Mouse (Mus musculus): ENCODE results near the gene Rrp1.
"Not testable (repeated sequence)": the region's sequence is repeated elsewhere in the genome, so short reads cannot be mapped to it uniquely, and the experiment has no call there.

The Rrp1 gene

DNA sequence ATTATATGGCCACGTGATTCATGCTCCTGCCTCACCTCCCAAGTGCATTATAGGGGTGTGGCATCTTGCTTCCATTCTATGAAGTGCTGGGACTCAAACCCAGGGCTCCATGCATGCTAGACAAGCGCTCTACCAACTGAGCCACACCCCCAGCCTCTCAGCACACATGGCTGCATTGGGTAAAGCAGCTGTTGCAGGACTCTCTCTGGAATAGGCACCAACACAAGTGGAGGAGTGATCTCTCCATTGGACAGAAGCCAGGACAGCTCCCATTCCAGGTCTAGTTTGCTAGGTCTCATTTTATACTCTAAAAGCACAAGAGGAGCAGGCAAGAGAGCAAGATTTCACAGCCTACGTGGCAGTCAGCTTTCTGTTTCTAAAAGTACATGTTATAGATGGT is 29.3 kb downstream of the Rrp1 start:
- DNase-seq (ENCODE audit: low spot score), result no peak

DNA sequence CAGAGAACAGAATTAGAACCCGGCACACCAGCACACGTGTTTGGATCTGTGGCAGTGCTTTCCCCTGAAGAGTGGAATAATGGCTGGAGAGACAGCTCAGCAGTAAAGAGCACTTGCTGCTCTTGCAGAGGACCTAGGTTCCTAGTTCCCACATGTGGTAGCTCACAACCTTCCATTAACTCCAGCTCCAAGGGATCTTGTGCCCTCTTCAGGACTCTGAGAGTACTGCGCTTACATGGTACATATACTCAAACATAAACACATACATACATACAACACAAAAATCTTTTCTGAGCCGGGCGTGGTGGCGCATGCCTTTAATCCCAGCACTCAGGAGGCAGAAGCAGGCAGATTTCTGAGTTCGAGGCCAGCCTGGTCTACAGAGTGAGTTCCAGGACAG is 34.3 kb downstream of the Rrp1 start:
- no peak for DNase-seq (ENCODE audit: low spot score)

DNA sequence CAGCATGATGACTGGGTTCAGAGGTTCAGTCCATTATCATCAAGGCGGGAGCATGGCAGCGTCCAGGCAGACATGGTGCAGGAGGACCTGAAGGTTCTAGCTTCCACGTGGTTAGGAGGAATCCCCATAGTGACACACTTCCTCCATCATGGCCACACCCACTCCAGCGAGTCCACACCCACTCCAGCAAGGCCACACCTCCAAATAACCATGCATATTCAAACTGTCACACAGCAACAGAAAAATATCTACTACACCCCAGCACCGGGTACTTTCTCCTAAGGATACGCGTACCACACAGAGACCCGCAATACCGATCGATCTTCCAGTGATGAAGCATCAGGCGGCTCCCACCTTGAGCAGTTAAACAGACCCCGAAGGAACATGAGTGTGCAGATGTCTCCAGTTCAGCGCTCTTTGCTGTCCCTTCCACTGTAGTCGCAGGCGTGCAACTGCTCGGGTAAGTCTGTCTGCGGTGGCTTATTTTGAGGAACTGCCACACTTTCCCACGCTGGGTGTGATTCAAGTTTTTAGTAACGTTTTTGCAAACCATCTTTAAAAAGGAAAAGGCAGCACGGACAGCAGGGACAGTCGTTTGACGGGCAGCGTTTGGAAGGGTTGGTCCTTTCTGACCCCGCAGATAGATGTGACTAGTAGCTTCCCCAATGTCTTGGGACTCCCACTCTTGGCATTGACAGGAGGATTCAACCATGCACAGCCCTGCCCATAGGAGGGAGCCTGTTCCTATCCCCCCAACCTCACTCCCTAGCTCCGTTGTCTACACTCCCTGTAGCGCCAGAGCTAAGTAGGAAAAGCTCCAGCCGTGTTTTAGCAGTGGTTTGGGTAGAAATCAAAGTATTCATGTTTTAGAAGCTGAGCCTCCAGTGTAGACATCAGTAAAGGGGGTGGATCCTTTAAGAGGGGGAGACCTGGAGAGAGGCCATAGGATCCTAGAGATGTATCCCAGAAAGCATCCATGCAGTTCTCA is 39.9 kb downstream of the Rrp1 start:
- DNase-seq (ENCODE audit: low spot score), result no peak

DNA sequence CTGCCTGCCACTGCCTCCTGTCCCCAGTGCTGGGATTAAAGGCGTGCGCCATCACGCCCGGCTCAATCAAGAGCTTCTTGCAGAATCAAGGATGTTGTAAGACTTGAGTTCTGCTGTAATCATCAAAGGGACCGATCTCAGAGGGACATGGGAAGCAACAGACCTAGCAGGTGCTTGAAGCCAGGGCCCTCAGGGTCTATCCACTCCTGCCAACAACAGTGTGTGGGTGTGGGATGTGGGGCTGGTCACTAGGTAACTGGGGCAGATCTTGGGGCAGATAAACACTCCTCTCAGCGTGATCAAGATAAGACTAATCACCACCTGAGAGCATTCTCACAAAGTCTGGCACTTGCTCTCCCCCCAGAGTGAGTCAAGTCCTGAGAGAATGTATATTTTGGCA is 41.1 kb downstream of the Rrp1 start:
- DNase-seq (ENCODE audit: low spot score), result no peak

DNA sequence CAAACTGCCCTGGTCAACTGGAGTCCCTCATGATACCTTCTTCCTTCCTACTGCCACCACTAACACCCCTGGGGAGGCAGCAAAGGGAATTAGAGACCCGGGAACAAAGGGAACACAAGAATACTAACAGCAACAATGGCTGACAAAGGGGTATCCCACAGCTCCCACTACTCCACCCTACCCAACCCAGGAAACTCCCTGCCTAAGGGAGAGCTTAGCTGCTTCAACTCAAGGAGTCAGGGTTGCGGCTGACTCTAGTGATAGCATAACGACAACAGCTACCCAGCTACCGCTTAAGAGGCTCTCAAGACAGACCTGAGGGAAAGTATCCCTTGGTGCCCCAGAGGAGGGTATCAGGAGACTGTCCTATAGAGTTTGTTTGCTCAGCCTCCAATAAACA is 45.3 kb downstream of the Rrp1 start:
- no peak for DNase-seq (ENCODE audit: low spot score)

DNA sequence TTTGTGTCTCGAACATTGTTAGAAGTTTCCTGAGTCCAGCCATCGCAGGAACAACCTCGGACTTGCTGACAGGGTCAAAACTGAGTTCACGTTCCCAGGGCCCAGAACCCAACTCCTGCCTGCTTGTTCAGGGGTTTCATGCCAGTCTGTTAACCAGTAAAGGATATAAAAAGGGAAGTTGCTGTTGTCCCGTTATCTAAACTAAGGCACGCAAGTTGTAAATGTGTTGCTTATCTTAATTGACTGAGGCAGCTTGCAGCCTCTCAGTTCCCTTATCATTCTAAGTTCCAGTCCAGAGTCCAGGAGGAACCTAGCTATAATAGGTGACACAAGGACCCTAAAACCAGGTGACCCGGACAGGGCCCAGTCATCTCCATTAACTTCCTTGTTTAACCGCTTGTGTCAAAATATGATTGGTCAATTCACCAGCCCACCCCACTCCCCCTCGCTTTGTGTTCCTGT is 46.0 kb downstream of the Rrp1 start:
- no peak for DNase-seq (ENCODE audit: low spot score)

DNA sequence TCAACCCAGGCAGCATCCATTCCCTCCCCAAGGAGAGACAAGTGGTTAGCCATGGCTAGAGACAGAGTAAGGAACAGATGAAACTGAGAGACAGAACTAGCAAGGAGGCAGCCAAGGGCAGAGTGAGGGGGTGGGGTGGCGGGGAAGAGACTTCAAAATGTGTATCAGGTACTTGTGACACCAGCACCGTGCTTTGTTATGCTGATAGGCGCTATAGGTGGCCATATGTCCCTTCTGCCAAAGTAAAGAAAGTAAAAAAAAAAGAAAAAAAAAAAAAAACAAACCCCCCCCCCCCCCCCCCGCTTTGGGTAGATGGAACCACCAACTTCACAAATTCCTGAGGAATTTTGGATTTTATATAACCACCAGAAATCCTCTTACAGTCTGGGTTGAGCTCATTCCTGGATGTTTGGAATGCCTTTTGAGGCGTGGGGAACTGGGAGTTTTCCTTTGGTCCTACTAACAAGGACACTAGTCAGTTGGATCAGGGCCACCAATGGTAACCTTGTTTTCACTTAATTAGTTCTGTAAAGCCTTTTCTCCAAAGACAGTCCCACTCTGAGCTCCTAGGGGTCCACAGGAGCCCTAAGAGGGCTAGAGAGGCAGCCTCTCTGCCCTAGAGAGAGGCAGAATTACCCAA is 46.5 kb downstream of the Rrp1 start:
- DNase-seq (ENCODE audit: low spot score), result no peak

DNA sequence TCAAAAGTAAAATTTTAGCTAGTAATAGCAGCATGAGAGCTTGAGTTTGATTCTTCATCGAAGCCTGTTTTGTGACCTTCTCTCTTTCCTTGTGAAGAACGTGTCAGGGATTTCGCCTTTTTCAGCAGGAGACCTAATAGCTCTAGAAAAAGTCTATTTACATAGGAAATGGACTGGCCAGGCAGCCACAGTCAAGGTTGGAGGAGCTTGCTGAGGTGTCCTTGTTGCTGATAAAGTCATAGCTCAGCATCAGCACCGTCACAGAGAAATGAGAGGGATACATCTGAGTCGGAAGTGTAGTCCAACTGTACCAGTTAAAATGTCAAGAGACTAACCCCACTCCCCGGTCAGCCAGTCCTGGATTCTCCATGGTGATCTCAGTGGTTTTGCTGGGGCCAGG is 47.3 kb downstream of the Rrp1 start:
- no peak for DNase-seq (ENCODE audit: low spot score)

DNA sequence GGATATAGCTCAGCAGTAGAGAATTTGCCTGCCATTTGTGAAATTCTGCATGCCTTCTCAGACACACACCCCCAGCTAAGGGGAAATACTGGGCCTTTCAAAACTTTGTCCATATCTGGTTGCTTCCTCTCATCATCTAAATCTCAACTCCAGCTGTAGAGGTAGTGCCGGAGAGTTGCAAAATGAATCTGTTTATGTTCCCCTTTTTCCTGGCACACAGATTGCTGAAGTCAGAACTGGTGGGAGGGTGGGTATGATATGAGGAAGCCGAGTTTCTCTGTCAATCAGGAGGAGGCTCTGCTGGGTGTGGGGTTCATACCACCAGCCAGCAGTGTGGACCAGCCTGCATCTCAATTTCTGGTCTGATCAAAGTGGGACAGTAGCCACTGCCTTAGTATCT is 48.7 kb downstream of the Rrp1 start:
- DNase-seq (ENCODE audit: low spot score), result no peak

DNA sequence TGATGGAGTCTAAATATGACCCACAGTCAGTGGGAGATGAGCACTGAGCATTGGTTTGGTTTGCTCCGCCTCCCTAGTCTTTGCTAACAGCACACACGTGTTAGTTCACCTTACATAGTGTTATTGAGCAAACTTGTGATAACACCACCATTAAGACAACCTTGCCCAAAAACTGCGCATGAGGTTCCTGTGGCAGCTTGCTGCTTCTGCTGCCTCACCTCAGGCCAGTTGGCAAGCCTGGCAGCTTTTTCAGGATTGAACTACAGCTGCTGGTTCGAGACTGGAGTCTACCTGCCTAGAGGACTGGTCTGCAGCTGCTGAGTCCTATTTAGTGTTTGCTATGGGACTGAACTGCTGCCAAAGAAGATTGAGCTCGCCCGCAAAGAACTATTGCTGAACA is 49.5 kb downstream of the Rrp1 start:
- DNase-seq (ENCODE audit: low spot score), result no peak

DNA sequence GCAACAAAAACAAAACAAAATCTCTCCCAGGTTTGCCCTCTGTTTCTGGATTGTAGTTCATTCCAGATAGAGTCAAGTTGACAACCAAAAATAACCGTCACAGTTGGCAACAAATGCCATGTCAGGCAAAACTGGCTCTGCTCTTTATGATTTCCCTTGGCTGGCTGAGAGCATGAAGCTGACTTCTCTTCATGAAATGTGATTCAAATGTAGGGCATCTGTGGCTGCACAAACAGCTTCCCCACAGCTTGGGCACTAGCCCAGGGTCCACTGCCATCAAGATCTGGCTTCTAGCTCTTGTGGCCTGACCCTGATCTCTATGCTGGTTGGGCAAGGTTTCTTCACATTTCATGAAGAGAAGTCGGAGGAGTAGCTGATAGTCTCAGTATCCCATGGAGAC is 50.9 kb downstream of the Rrp1 start:
- DNase-seq (ENCODE audit: low spot score), result no peak

DNA sequence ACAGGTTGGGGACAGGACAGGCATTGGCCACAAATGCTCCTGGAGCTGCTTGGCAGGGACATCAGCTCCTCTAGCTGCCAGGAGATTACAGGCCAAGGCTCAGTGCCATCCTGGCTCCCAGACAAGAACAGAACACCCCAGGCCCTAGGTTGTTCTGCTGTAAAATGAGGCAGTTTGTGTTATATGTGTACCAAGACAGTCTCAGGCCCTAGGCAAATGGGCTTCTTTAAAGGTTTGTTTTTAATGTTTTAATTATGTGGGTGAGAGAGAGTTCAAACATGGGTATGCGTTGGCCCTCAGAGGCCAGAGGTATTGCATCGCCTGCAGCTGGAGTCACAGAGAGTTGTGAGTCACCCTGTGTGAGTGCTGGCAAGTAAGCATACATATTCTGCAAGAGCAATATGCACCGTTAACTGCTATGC is 52.5 kb downstream of the Rrp1 start:
- DNase-seq (ENCODE audit: low spot score), result no peak

DNA sequence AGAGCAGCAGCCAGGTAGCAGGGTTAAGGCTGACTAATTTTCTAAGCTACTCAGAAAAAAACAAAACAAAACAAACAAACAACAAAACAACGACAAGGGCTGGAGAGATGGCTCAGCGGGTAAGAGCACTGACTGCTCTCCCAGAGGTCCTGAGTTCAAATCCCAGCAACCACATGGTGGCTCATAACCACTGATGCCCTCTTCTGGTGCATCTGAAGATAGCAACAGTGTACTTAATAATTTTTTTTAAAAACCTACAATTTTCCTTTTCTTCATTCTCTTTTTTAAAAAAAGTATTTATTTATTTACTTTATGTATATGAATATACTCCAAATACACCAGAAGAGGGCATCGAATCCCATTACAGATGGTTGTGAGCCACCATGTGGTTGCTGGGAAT is 53.8 kb downstream of the Rrp1 start:
- DNase-seq (ENCODE audit: low spot score), result not testable (repeated sequence)

DNA sequence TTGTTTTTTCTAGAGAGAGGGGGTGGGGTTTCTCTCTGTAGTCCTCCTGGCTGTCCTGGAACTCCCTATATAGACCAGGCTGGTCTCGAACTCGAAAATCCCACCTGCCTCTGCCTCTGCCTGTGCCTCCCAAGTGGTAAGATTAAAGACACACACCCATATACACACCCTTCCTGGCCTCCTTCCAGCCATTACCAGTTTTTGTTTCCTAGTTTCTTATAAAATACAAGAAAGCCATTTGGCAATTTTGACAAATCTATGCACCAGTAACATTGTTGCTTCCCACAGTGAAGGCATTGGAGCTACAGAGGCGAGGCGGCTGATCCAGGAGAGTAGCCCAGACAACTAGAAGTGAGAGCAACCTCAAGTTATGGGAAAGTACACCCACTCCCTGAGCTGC is 54.6 kb downstream of the Rrp1 start:
- DNase-seq (ENCODE audit: low spot score), result no peak

DNA sequence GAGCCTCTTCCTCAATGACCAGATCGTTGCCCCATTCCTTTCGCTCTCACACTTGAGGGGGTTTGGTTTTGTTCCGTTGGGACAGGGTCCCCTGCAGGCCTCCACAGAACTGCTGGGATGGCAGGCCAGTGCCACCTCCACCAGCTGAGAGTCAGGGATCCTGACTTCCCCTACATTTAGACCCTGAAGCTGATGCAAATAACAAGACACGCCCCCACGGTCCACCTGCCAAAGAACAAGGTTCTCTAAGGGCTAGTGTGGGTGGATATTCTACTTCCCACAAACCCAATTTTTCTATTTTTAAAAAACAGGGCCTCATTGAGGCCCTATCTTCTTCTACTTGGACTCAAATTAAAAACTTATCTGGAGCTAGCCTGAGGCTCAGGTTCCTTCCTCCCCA is 55.1 kb downstream of the Rrp1 start:
- no peak for DNase-seq (ENCODE audit: low spot score)

DNA sequence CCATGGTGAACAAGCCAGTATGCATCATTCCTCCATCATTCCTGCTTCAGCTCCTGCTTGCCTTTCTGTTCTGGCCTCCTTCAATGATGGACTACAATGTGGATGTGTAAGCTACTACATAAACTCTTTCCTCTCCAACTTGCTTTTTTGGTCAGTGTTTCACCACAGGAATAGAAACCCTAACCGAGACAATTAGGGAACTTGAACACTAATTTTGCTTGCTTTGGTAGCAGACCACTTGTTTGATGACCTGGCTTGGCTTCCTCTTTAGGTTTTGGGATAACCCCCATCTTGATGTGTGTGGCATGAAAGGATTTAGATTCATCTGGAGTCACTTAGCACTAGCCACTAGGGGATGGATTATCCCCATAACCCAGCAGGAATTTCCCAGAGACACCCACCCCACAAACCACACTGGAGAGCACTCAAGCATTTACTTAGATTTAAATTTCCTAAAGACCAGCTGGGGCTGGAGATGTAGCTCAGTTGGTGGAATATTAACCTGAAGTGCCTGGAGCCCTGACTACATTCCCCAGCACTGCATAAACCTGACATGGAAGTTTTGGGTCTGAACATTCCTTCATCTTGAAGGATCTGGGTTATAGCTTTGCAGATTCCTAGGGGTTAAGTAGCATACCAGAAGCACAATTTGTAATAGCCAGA is 56.8 kb downstream of the Rrp1 start:
- DNase-seq (ENCODE audit: low spot score), result no peak

DNA sequence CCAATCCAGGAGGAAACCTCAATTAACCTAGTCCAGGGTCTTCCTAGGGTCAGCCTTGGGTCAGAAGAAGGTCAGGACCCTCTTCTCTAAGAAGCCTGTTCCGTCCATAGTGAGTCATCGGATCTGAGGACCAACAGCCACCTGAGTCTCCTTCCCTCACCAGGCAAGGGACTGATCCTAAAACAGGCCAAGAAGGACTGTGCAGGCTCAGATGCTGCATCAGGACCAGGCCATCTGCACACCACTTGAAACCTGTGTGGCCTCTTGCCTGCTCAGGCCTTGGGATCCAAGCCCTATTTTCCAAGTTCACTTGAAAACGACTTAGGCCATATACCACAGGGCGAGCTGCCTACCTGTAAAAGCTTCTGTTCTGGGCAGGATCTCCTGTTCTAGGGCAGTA is 59.6 kb downstream of the Rrp1 start:
- no peak for DNase-seq (ENCODE audit: low spot score)

DNA sequence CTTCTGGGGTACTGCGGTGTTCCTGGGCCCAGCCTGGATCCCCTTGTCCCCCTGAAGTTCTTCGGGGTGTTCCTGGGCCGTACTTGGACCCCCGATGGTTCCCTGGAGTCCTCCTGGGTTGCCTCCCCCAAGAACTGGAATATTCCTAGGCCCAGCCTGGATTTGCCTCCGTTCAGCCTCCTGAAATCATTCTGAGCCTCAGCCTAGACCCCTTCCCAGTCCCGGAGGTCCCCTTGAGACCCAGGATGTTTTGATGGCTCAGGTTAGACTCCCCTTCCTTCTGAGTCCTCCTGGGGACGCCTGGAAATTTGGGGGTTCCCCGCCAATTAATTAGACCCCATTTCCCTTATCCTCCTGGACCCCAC is 60.2 kb downstream of the Rrp1 start:
- no peak for DNase-seq (ENCODE audit: low spot score)

DNA sequence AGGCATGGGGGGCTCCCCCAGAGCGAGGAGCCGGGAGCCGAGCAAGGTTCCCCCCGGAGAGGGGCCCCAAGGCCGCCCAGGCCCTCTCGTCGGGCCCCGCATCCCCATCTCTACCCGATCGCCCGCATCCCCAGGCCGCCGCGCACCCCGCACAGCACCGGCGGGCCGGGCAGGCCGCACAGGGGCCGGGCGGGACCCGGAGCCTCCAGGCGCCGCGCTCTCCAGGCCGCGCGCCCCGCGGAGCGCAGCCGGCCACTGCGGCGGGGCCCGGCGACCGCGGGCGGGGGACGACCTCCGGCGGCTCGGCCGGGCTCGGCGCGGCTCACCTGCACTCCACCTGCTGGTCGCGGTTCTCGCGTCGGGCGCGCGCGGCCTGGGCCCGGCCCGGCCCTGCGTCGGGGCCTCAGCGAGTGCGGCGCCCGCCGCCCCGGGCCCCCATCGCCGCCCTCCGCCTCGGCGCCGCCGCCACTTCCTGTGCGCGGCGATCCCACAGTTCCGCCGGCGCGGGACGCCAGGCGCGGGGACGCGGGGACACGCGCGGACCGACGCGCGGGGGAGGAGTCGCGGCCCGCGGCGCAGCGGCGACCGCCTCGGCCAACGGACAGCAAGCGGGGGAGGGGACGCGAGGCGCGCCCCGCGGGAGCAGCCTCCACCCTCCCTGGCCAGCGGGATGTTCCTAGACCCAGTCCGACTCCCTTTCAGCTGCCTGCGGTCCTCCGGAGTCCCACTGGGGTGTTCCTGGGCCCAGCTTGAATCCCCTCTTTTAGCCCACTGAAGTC is 60.8 kb downstream of the Rrp1 start, which contains the start of gene Agpat3:
Gene Agpat3 (minus strand): TSS at position 603 of the 779 bp plus-strand sequence.
- peak; percentile 65 for DNase-seq (ENCODE audit: low spot score)

DNA sequence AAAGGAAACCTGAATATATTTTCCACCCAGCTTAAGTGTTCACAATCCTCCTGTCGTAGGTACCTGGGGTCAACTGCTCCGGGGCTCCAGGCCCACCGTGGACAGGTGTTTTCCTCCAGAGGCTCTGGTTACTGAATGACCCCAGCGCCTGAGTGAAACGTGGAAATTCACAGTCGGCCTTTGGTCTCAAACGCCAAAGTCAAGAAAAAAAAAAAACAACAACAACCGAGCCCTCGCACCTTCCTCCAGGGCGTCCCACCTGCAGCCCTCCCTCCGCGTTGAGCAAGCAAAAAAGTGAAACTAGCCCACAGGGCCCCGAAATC is 61.3 kb downstream of the Rrp1 start:
- DNase-seq (ENCODE audit: low spot score), result no peak

DNA sequence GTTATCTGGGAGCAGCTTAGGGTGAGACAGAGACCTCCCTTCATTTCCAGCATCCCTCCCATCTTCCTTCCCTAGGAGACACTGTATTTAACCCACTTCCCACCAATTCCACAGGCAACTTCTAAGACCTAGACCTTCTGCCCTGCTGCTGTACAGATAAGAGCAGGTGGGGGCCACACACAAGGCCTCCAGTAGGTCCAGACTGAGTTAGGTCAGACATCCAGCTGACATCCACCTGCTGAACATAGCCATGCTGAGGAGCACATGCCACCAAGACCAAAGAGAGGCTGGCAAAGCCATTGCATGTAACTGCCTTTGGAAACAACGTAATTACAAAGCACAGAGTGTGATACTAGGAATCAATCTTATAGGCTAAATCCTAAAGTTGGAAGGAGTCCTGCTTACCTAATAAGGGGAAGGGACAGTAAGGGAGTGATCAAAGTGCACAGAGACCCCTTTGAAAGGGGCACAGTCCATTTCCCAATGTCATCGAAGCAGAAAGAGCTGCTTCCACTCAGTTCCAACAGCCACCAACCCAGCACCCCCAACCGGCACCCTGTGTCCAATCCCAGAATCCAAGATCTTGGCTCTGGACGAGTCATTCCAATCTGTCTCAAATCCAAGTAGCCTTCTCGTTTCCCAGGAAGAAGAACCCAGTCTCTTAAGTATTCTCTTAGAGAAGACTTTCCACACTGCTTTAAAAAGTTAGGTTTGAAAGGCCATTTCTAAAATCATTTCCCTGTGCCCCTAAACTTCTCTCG is 61.9 kb downstream of the Rrp1 start:
- DNase-seq (ENCODE audit: low spot score), result no peak
